Mouse (Mus musculus): Measurements from ENCODE around the gene Akirin2.

Akirin2 gene

GRCm38 (mm10) chr4:34584871-34585607, 34.3 kb downstream of the Akirin2 start:
- in situ Hi-C loops (cut with MseI, MboI) = no loop called here

DNA sequence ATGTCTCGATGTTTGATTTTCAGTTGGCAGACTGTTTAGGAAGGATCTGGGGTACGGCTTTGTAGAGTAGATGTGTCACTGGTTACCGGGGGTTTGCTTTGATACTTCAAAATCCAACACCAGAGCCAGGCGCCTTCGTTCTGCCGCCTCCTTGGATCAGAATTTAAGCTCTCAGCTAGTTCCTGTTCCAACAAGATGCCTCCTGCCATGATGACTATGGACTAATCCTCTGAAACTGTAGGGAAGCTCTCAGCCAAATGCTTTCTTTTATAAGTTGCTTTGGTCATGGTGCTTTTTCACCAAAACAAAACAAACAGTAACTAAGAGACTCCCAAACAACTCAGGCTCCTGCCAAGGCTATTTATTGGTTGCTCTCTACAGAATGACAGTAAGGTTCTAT, 52.4 kb downstream of the Akirin2 start:
- in situ Hi-C loops (cut with MseI, MboI) = no loop called here

- in situ Hi-C loops (cut with MseI, MboI) = no loop called here
Measured at GRCm38 (mm10) chr4:34606658-34607057, 55.9 kb downstream of the Akirin2 start.

DNA sequence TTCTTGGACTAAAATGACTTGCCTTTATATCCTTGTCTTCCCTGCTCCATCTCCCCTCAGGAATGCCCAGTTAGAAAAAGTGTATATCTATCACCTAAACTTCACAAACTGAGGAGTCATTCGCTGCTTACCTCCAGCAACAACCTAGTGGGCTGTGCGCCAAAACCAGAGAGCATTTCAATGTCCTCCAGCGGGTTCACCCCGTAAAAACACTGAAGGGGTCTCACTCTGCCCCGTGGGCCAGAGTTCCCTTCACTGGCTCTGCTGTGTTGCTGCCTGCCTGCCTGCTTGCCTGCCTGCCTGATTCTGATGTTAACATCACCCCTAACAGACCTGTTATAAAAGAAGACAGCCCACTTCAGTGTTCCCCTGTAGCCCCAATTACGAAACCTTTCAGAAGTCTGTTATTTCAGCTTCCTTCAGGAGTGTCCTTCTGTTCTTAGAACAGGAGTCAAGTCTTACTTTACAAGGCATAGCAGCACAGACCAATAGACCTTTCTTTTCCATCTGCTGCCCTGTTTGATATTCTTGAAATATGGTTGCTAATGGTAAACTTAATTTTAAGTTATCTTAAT, 62.9 kb downstream of the Akirin2 start:
- in situ Hi-C loops (cut with MseI, MboI) = no loop called here

- in situ Hi-C loops (cut with MseI, MboI) = no loop called here
Measured at GRCm38 (mm10) chr4:34614630-34615094, 63.9 kb downstream of the Akirin2 start, which contains the start of the genes Orc3 and Rars2. TSS of gene Orc3 (minus strand) at chr4:34614944. TSS of gene Rars2 (plus strand) at chr4:34614957.

GRCm38 (mm10) chr4:34615303-34615702, 64.6 kb downstream of the Akirin2 start:
- in situ Hi-C loops (cut with MseI, MboI) = no loop called here

- in situ Hi-C loops (cut with MseI, MboI) = no loop called here
Measured at GRCm38 (mm10) chr4:34616146-34616545, 65.4 kb downstream of the Akirin2 start.
